Mouse (Mus musculus): Measurements from ENCODE around the gene Nudt5. TPM values are rescaled to one million over a fixed set of nuclear protein-coding genes. Genes with fewer than 3 reads are reported as not detected.

Nudt5 gene
- total RNA-seq, 1 experiment from 2014 or later = 14.5 TPM

GRCm38 (mm10) chr2:5851116-5851515, 6.3 kb downstream of the Nudt5 start:
- no peak for ATAC-seq (ENCODE audit: extremely low read depth, insufficient number of reproducible peaks, low FRiP score, poor library complexity, severe bottlenecking)

GRCm38 (mm10) chr2:5851866-5852265, 7.0 kb downstream of the Nudt5 start:
- no peak for ATAC-seq (ENCODE audit: extremely low read depth, insufficient number of reproducible peaks, low FRiP score, poor library complexity, severe bottlenecking)

- ATAC-seq (ENCODE audit: extremely low read depth, insufficient number of reproducible peaks, low FRiP score, poor library complexity, severe bottlenecking) = no peak
These were observed 18.0 kb downstream of the Nudt5 start, which contains the start of gene Gm13199 for GRCm38 (mm10) chr2:5862834-5863233. Gene Gm13199 (minus strand): TSS chr2:5862934.

- ATAC-seq (ENCODE audit: extremely low read depth, insufficient number of reproducible peaks, low FRiP score, poor library complexity, severe bottlenecking) = no peak
These were observed 22.9 kb downstream of the Nudt5 start for GRCm38 (mm10) chr2:5867681-5868080.

- ATAC-seq (ENCODE audit: extremely low read depth, insufficient number of reproducible peaks, low FRiP score, poor library complexity, severe bottlenecking) = no peak
These were observed 24.9 kb downstream of the Nudt5 start for GRCm38 (mm10) chr2:5869746-5870145.

GRCm38 (mm10) chr2:5877446-5877845, 32.6 kb downstream of the Nudt5 start:
- ATAC-seq (ENCODE audit: extremely low read depth, insufficient number of reproducible peaks, low FRiP score, poor library complexity, severe bottlenecking) = no peak

- no peak for ATAC-seq (ENCODE audit: extremely low read depth, insufficient number of reproducible peaks, low FRiP score, poor library complexity, severe bottlenecking)
These were observed 44.0 kb downstream of the Nudt5 start for GRCm38 (mm10) chr2:5888865-5889264.

- ATAC-seq (ENCODE audit: extremely low read depth, insufficient number of reproducible peaks, low FRiP score, poor library complexity, severe bottlenecking) = no peak
These were observed 44.6 kb downstream of the Nudt5 start for GRCm38 (mm10) chr2:5889412-5889811.

- no peak for ATAC-seq (ENCODE audit: extremely low read depth, insufficient number of reproducible peaks, low FRiP score, poor library complexity, severe bottlenecking)
These were observed 49.5 kb downstream of the Nudt5 start for GRCm38 (mm10) chr2:5894296-5894695.

- peak; percentile 98 for ATAC-seq (ENCODE audit: extremely low read depth, insufficient number of reproducible peaks, low FRiP score, poor library complexity, severe bottlenecking)
These were observed 50.2 kb downstream of the Nudt5 start, which contains the start of gene Sec61a2 for GRCm38 (mm10) chr2:5894843-5895570. Gene Sec61a2 (minus strand): TSS chr2:5895432.

- peak; percentile 59; the same call in 1 of the 2 replicates for ATAC-seq (ENCODE audit: extremely low read depth, insufficient number of reproducible peaks, low FRiP score, poor library complexity, severe bottlenecking)
These were observed 55.3 kb downstream of the Nudt5 start for GRCm38 (mm10) chr2:5900145-5900544.

- ATAC-seq (ENCODE audit: extremely low read depth, insufficient number of reproducible peaks, low FRiP score, poor library complexity, severe bottlenecking) = no peak
These were observed 61.3 kb downstream of the Nudt5 start for GRCm38 (mm10) chr2:5906092-5906491.

- ATAC-seq (ENCODE audit: extremely low read depth, insufficient number of reproducible peaks, low FRiP score, poor library complexity, severe bottlenecking) = peak; percentile 85
These were observed 61.8 kb downstream of the Nudt5 start for GRCm38 (mm10) chr2:5906625-5907024.

GRCm38 (mm10) chr2:5911282-5911965, 66.6 kb downstream of the Nudt5 start:
- no peak for ATAC-seq (ENCODE audit: extremely low read depth, insufficient number of reproducible peaks, low FRiP score, poor library complexity, severe bottlenecking)

Other genes with a start within 250 kb of the Nudt5 start
- gene Camk1d, start 130.5 kb upstream of the Nudt5 start, total RNA-seq (2017) = 35.4 and 41.3 TPM in 2 replicates
- 65.6 and 110 TPM in 2 replicates for gene Cdc123, start 145 bp downstream of the Nudt5 start, total RNA-seq (2017)
- gene Gm13199, start 17.9 kb downstream of the Nudt5 start, total RNA-seq (2017) = 2.0 and 5.2 TPM in 2 replicates
- 13.0 and 16.5 TPM in 2 replicates for gene Sec61a2, start 50.4 kb downstream of the Nudt5 start, total RNA-seq (2017)
- 0.35 and 0.37 TPM in 2 replicates for gene Dhtkd1, start 97.8 kb downstream of the Nudt5 start, total RNA-seq (2017)
- 62.4 and 76.5 TPM in 2 replicates for gene Upf2, start 106.5 kb downstream of the Nudt5 start, total RNA-seq (2017)